Mouse (Mus musculus) ZHBTc4 (cell line): ENCODE results near the gene Srpr.

Experiments
- DNase-seq: peaks from one replicate; pipeline ENCODE4 v3.0.0-alpha.2; 2011; ENCODE audit warnings: low read depth, low spot score

Srpr gene

GRCm38 (mm10) chr9:35188700-35189099 is 11.3 kb upstream of the Srpr start:
- DNase-seq, result peak; percentile 41

DNA sequence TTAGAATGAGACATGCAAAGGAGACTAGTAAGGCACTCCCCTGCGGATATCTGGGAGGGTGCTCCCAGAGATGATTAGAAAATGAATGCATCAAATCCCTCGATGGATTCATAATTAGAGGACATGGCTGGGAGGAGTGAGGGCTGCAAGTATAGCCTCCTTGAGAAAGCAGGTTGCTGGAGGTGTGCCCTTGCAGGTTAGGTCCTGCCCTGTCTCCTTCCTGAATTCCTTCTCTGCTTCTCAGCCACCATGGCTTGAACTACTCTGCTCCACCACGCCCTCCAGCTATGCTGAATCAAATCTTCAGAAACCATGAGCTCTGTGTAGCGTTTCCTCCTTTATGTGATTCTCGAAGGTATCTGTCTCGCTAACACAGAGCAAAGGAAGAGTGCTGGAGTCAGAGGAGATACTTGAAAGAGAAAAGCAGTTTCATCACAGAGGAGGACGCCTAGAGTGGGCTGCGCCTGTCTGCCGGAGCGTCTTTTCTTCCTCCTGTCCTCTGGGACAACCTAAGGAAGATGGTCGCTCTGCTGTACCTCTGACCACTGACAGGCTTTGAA is 6.9 kb upstream of the Srpr start:
- DNase-seq, result peak; percentile 26

DNA sequence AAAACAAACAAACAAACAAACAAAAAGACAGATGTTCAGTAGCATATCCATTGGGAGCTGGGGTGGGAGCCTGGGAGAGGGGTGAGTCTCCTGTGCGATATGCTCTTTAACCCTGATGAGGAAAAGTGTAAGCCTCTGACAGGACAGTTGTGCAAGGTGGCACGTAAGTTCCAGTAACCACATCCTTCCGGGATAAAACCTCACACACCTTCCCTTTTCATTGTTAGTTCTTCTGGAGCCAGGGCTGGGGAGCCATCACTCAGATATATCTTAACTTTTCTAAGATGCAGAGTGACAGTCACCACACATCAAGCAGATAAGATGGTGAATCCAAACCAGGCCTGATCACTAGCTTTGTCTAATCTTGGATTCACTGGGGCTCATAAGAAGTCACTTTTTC is 5.9 kb upstream of the Srpr start:
- DNase-seq, result no peak

DNA sequence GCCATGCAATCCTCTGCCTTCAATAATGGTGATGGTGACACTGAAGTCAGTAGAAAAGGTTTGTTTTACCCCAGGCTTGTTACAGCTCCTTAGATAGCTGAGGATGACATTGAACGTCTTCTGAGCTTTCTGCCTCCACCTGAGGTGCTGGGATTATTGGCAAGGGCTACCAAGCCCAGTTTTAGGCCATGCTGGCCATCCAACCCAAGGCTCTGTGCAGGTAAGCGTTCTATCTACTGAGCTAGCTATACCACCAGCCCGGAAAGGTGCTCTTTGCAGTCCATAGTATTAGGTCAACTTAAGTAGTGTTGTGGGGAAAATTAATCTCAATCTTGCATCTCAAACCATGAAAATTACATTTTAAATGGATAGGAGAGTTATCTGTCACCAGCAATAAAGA is 2.4 kb upstream of the Srpr start:
- DNase-seq, result no peak

- no peak for DNase-seq
Measured at GRCm38 (mm10) chr9:35198351-35198750, 1.6 kb upstream of the Srpr start.

- DNase-seq, result no peak
Measured at GRCm38 (mm10) chr9:35198945-35199771, 817 bp upstream of the Srpr start.

DNA sequence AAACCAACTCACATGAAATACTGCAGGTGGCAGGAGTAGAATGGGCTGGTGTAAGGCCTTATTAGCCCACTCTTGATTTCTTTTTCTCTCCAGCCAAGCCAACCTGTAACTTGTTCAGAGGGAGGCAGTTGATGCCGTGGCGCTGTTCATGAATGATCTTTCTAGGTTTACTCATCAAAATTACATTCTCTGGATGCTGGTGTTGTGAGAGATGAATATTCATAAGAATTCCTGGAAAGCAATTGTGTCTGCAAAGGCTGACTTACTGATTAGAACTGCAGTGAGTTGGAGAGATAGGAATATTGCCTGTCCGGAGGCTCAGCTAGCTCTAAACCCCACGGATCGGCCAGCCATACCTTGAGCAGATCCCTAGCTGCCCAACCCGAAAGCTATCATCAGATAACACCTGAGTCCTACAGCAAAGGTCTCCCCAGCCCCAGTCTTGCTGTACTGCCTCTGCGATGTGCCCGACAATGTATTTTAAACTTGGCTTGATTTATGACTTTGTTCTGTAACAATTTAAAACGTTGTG is 620 bp downstream of the Srpr start:
- DNase-seq, result no peak

- no peak for DNase-seq
Measured at GRCm38 (mm10) chr9:35203536-35203935, 3.6 kb downstream of the Srpr start.

DNA sequence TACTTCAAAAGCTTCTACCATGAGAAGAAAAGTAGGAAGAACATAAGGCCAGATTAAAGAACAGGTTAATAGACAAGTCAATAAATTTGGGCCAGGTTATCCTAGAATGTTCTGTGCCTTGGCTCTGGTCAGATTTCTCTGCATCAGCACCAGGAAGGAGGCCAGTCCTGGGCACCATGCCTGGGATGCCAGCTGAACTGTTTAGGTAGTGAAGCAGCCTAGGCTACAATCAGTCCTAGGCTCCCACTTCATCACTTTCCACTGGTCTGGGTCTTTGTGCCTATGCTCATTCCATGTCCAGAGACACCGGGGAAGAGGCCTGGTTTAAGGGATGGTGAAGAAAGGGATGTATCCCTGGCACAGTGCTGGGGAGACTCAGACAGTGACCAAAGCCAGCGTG is 4.4 kb downstream of the Srpr start:
- DNase-seq, result no peak

GRCm38 (mm10) chr9:35210542-35211474 is 10.8 kb downstream of the Srpr start, which contains the start of gene Foxred1:
TSS of gene Foxred1 (minus strand) at chr9:35211055.
- DNase-seq, result peak; percentile 100

GRCm38 (mm10) chr9:35211573-35212511 is 11.9 kb downstream of the Srpr start:
- DNase-seq, result no peak

- no peak for DNase-seq
Measured at GRCm38 (mm10) chr9:35217963-35218362, 18.0 kb downstream of the Srpr start.

- peak; percentile 80 for DNase-seq
Measured at GRCm38 (mm10) chr9:35223466-35223865, 23.5 kb downstream of the Srpr start.

- no peak for DNase-seq
Measured at GRCm38 (mm10) chr9:35228671-35229070, 28.7 kb downstream of the Srpr start.

GRCm38 (mm10) chr9:35235996-35236395 is 36.0 kb downstream of the Srpr start:
- DNase-seq, result no peak

DNA sequence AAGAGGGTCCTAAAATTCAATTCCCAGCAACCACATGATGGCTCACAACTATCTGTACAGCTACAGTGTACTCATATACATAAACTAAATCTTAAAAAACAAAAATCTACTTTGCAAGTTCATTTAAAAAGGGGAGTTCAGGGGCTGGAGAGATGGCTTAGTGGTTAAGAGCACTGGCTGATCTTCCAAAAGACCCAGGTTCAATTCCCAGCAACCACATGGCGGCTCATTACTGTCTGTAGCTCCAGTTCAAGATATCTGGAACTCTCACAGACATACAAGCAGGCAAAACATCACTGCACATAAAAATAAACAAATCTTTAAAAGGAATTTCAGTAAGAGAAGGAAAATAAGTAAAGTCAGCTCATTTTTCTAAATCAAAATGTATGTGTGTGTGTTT is 38.4 kb downstream of the Srpr start:
- no peak for DNase-seq

- DNase-seq, result no peak
Measured at GRCm38 (mm10) chr9:35238915-35239571, 39.1 kb downstream of the Srpr start.

GRCm38 (mm10) chr9:35239734-35240133 is 39.8 kb downstream of the Srpr start:
- DNase-seq, result no peak

GRCm38 (mm10) chr9:35247405-35247804 is 47.4 kb downstream of the Srpr start:
- DNase-seq, result no peak

- DNase-seq, result no peak
Measured at GRCm38 (mm10) chr9:35249476-35249875, 49.5 kb downstream of the Srpr start.
